In the genomic region with DNA sequence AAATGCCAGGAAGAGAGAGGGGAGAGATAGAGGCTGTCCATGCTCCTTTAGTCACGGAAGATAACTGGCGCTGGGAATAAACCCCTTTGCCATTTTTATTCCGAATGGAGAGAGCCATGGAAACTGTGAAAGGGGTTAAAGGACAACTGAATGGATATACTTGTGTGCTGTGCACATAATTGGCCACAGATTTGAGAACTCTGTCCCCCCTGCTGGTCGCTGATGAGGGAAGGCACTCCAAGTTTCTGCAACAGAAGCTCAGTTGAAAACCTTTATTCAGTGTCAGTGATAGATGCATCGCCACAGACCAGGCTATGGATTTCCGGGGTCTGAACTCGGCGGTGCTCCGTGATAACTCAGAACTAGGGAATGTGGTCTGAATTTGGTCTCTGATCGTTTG, we compare ENCODE assay signal across 25 mouse cellular contexts. TPM values are rescaled to one million over a fixed set of nuclear protein-coding genes. Genes with fewer than 3 reads are reported as not detected.
A peak's percentile ranks its signal among the peaks of the same experiment; 100 is the strongest.
DNase-seq lines count a peak whose midpoint lies in the region; ATAC-seq and TF ChIP-seq lines count a peak whose summit lies in the region.
"Had no signal": no experiment of that assay in that cellular context is flagged by ENCODE, and none has a peak within 500 bp of the region (broad histone marks: within the 10 kb centered on the region; RNA-seq: fewer than 3 reads in every experiment).

No protein-coding gene starts in this region.

- ATAC-seq in liver, embryonic 15.5 days (ENCODE audit: insufficient read depth), result no peak
- no peak for ATAC-seq in Patski
- no peak for ATAC-seq in intestine, embryonic 15.5 days
- ATAC-seq: hindbrain, embryonic 16.5 days had no signal

- 0 out of 2 replicates have a peak, but pooled peaks cover under 1% of the 10 kb centered on the region for H3K36me3 ChIP-seq in liver, embryonic 15.5 days (replicated peaks)
- H3K36me3 ChIP-seq in thymus, adult 2 months (ENCODE audit: control insufficient read depth, insufficient read depth, low read length), result no peaks in the 10 kb centered on the region
- no peaks in the 10 kb centered on the region for H3K36me3 ChIP-seq in macrophage (ENCODE audit: inconsistent target)
- H3K36me3 ChIP-seq in intestine, embryonic 15.5 days, result no peaks in the 10 kb centered on the region
- H3K36me3 ChIP-seq: heart, embryonic 13.5 days had no signal

- no peak for TF ChIP-seq POLR2A in thymus, adult 2 months (IDR thresholded peaks at IDR 0.05; ENCODE audit: control insufficient read depth, extremely low read depth, insufficient read depth, low read length, poor library complexity)

- DNase-seq in liver (no peak), Patski (ENCODE audit: low read depth, low spot score) (no peak)
- no peak for DNase-seq in thymus, adult 2 months
- no peak for DNase-seq in thymus, postnatal 10 days (ENCODE audit: low spot score in 2 of 2)
- no peak for DNase-seq in B cell, adult 2 months
- DNase-seq: adrenal gland, postnatal 36 days; cerebellum, adult 2 months; heart, adult 11 months; kidney, adult 11 months; midbrain, embryonic 14.5 days; right cerebral cortex, postnatal 14 days had no signal

- H3K9me3 ChIP-seq in liver, embryonic 15.5 days (replicated peaks), result no peaks in the 10 kb centered on the region
- H3K9me3 ChIP-seq in intestine, embryonic 15.5 days, result no peaks in the 10 kb centered on the region
- H3K9me3 ChIP-seq: G1E; heart, embryonic 13.5 days had no signal

- 71% methylated on average over 10 of the region's 10 CpGs for WGBS in liver, embryonic 15.5 days (ENCODE audit: insufficient replicate concordance)
- 83% methylated on average over 10 of the region's 10 CpGs for WGBS in thymus, adult 2 months
- WGBS in macrophage (ENCODE audit: missing documents), result 84% methylated on average over 10 of the region's 10 CpGs
- WGBS in intestine, embryonic 15.5 days, result 84% methylated on average over 10 of the region's 10 CpGs

- H3K79me2 ChIP-seq in macrophage (ENCODE audit: inconsistent target), result no peaks in the 10 kb centered on the region

- CTCF ChIA-PET in Patski (lab: Charles Lee), result interaction anchor here (1.0 to 1.8 kb wide), 4 partner anchors 24 to 135 kb away, joined by 3 to 8 read pairs (median 3); no protein-coding TSS in a partner anchor

- in situ Hi-C loops in Patski (cut with MboI; ENCODE audit: low pct_unique_long_range_greater_than_20kb), result loop anchor here (5.0 to 10.0 kb wide), 3 partner anchors 48 to 325 kb away; a partner anchor contains a TSS

- H3K4me1 ChIP-seq in liver, embryonic 15.5 days (replicated peaks), result peaks cover 10% of the 10 kb centered on the region; the same call in 1 of the 2 replicates
- peaks cover 48% of the 10 kb centered on the region for H3K4me1 ChIP-seq in thymus, adult 2 months (replicated peaks; ENCODE audit: control insufficient read depth, insufficient read depth, low read length)
- H3K4me1 ChIP-seq in intestine, embryonic 15.5 days (replicated peaks), result no peaks in the 10 kb centered on the region

- no peak for TF ChIP-seq CTCF in thymus, adult 2 months (IDR thresholded peaks at IDR 0.05; ENCODE audit: borderline replicate concordance, control insufficient read depth, extremely low read depth, insufficient read depth, low read length, poor library complexity)
- TF ChIP-seq CTCF in Patski (IDR thresholded peaks at IDR 0.05), result peak; percentile 55

- POLR2A ChIA-PET in Patski (lab: Charles Lee), result no interaction called here

- no peak overlapping the region for H3K9ac ChIP-seq in liver, embryonic 15.5 days
- no peak overlapping the region for H3K9ac ChIP-seq in intestine, embryonic 15.5 days
- H3K9ac ChIP-seq: heart, embryonic 13.5 days had no signal

- H3K4me2 ChIP-seq in liver, embryonic 15.5 days, result no peak overlapping the region
- no peak overlapping the region for H3K4me2 ChIP-seq in intestine, embryonic 15.5 days (replicated peaks)
- H3K4me2 ChIP-seq: heart, embryonic 13.5 days had no signal

- H3K4me3 ChIP-seq in liver, embryonic 15.5 days (replicated peaks), result no peak overlapping the region
- no peak overlapping the region for H3K4me3 ChIP-seq in thymus, adult 2 months (ENCODE audit: control insufficient read depth, insufficient read depth, low read length)
- H3K4me3 ChIP-seq in macrophage (ENCODE audit: inconsistent target), result no peak overlapping the region
- H3K4me3 ChIP-seq in intestine, embryonic 15.5 days (replicated peaks), result no peak overlapping the region
- H3K4me3 ChIP-seq: heart, embryonic 13.5 days had no signal

- H3K27me3 ChIP-seq in liver, embryonic 15.5 days, result no peaks in the 10 kb centered on the region
- H3K27me3 ChIP-seq in thymus, adult 2 months (ENCODE audit: control insufficient read depth, insufficient read depth, low read length), result no peaks in the 10 kb centered on the region
- H3K27me3 ChIP-seq in Patski, result peaks cover 4% of the 10 kb centered on the region
- H3K27me3 ChIP-seq in intestine, embryonic 15.5 days (replicated peaks), result no peaks in the 10 kb centered on the region

- 0 out of 2 replicates have a peak overlapping the region, but pooled peaks have one; percentile 38 for H3K27ac ChIP-seq in liver, embryonic 15.5 days (replicated peaks)
- H3K27ac ChIP-seq in thymus, adult 2 months (ENCODE audit: control insufficient read depth, insufficient read depth, low read length), result peak overlapping the region; percentile 81
- peak overlapping the region; percentile 46 for H3K27ac ChIP-seq in macrophage
- no peak overlapping the region for H3K27ac ChIP-seq in intestine, embryonic 15.5 days
- H3K27ac ChIP-seq: heart, embryonic 13.5 days had no signal

RNA-seq across cellular contexts. Expression of a gene that starts 11.5 kb away (rescaled TPM):
- polyA plus RNA-seq in liver, embryonic 15.5 days (2015; fragmentation: Nextera tagmentation; extraction: Ambion mirVana), result 0.05 TPM in 1 of 2 replicates, not detected in the other
- polyA plus RNA-seq in thymus, adult 2 months (2012; rRNA removed), result 2.2 and 2.3 TPM in 2 replicates
- not detected for polyA plus RNA-seq in Patski (2021)
- under 1 TPM in 1 of 26 experiments, not detected in 25; 0.76 TPM for total RNA-seq in macrophage (2018; cell fraction: chromatin; rRNA removed)
- total RNA-seq in macrophage (2018; cell fraction: cytosol; rRNA removed), result not detected
- under 1 TPM in 3 of 26 experiments, not detected in 23; 0.39 to 0.60 (median 0.60) TPM for total RNA-seq in macrophage (2018; cell fraction: nucleus; rRNA removed)
- polyA plus RNA-seq in macrophage (2018), result not detected in 3 replicates
- not detected in 2 replicates for polyA plus RNA-seq in intestine, embryonic 15.5 days (2015; fragmentation: Nextera tagmentation; extraction: Ambion mirVana)
- total RNA-seq: gastrocnemius, adult 8-10 months had no signal
- polyA plus RNA-seq: forebrain, embryonic 11.5 days; heart, embryonic 13.5 days; kidney, embryonic 16.5 days had no signal

RNA-seq across cellular contexts. Expression of a gene that starts 12.1 kb away (rescaled TPM):
- not detected in 2 replicates for polyA plus RNA-seq in liver, embryonic 15.5 days (2015; fragmentation: Nextera tagmentation; extraction: Ambion mirVana)
- polyA plus RNA-seq in thymus, adult 2 months (2012; rRNA removed), result not detected in 2 replicates
- polyA plus RNA-seq in Patski (2021) (not detected), macrophage (2018) (not detected in 3 replicates)
- not detected for total RNA-seq in macrophage (2018; cell fraction: chromatin; rRNA removed)
- not detected for total RNA-seq in macrophage (2018; cell fraction: cytosol; rRNA removed)
- total RNA-seq in macrophage (2018; cell fraction: nucleus; rRNA removed), result not detected
- polyA plus RNA-seq in intestine, embryonic 15.5 days (2015; fragmentation: Nextera tagmentation; extraction: Ambion mirVana), result 0.14 TPM in 1 of 2 replicates, not detected in the other
- total RNA-seq: G1E; gastrocnemius, adult 8-10 months; hematopoietic stem cell, adult 5-6 weeks; left cerebral cortex, postnatal 14 days; neutrophil, adult 5-6 weeks had no signal
- polyA plus RNA-seq: cerebellum, adult 2 months; forebrain, embryonic 11.5 days; G1E; heart, embryonic 13.5 days; hindbrain, embryonic 16.5 days; kidney, embryonic 16.5 days; large intestine, adult 2 months; limb, embryonic 14.5 days; midbrain, embryonic 14.5 days had no signal

RNA-seq across cellular contexts. Expression of a gene that starts 23.1 kb away (rescaled TPM):
- polyA plus RNA-seq in liver, embryonic 15.5 days (2015; fragmentation: Nextera tagmentation; extraction: Ambion mirVana), result 40.0 and 41.0 TPM in 2 replicates
- polyA plus RNA-seq in thymus, adult 2 months (2012; rRNA removed), result 25.8 and 26.3 TPM in 2 replicates
- 52.1 TPM for polyA plus RNA-seq in Patski (2021)
- total RNA-seq in macrophage (2018; cell fraction: chromatin; rRNA removed), result 10 to 100 TPM in 15 of 26 experiments, 1 to 10 TPM in 11; 3.7 to 25.0 (median 12.4) TPM
- 10 to 100 TPM; 37.3 to 66.4 (median 51.2) TPM for total RNA-seq in macrophage (2018; cell fraction: cytosol; rRNA removed)
- total RNA-seq in macrophage (2018; cell fraction: nucleus; rRNA removed), result 10 to 100 TPM in 24 of 26 experiments, 1 to 10 TPM in 2; 7.2 to 50.7 (median 26.9) TPM
- polyA plus RNA-seq in macrophage (2018), result 42.8 to 69.1 TPM (median 47.1 TPM) in 3 replicates
- 94.3 and 108 TPM in 2 replicates for polyA plus RNA-seq in intestine, embryonic 15.5 days (2015; fragmentation: Nextera tagmentation; extraction: Ambion mirVana)

RNA-seq across cellular contexts. Expression of a gene that starts 45.5 kb away (rescaled TPM):
- 6.6 and 7.5 TPM in 2 replicates for polyA plus RNA-seq in liver, embryonic 15.5 days (2015; fragmentation: Nextera tagmentation; extraction: Ambion mirVana)
- polyA plus RNA-seq in thymus, adult 2 months (2012; rRNA removed), result 21.1 and 22.4 TPM in 2 replicates
- polyA plus RNA-seq in Patski (2021) (2.9 TPM), macrophage (2018) (2.4 to 3.5 TPM (median 3.3 TPM) in 3 replicates)
- 1 to 10 TPM in 15 of 26 experiments, under 1 TPM in 6, not detected in 5; 0.21 to 5.0 (median 2.1) TPM for total RNA-seq in macrophage (2018; cell fraction: chromatin; rRNA removed)
- total RNA-seq in macrophage (2018; cell fraction: cytosol; rRNA removed), result 1 to 10 TPM; 1.8 to 6.6 (median 3.3) TPM
- total RNA-seq in macrophage (2018; cell fraction: nucleus; rRNA removed), result 1 to 10 TPM in 25 of 26 experiments, under 1 TPM in 1; 0.75 to 7.3 (median 2.1) TPM
- 7.9 and 9.0 TPM in 2 replicates for polyA plus RNA-seq in intestine, embryonic 15.5 days (2015; fragmentation: Nextera tagmentation; extraction: Ambion mirVana)

RNA-seq across cellular contexts. Expression of a gene that starts 49.9 kb away (rescaled TPM):
- 4.3 and 4.6 TPM in 2 replicates for polyA plus RNA-seq in liver, embryonic 15.5 days (2015; fragmentation: Nextera tagmentation; extraction: Ambion mirVana)
- polyA plus RNA-seq in thymus, adult 2 months (2012; rRNA removed), result 8.2 and 11.7 TPM in 2 replicates
- polyA plus RNA-seq in Patski (2021) (23.3 TPM), macrophage (2018) (7.1 to 9.0 TPM (median 7.5 TPM) in 3 replicates)
- total RNA-seq in macrophage (2018; cell fraction: chromatin; rRNA removed), result 10 to 100 TPM in 17 of 26 experiments, 1 to 10 TPM in 9; 1.9 to 34.9 (median 14.9) TPM
- total RNA-seq in macrophage (2018; cell fraction: cytosol; rRNA removed), result 10 to 100 TPM in 19 of 26 experiments, 1 to 10 TPM in 7; 7.2 to 14.5 (median 11.1) TPM
- total RNA-seq in macrophage (2018; cell fraction: nucleus; rRNA removed), result 10 to 100 TPM in 20 of 26 experiments, 1 to 10 TPM in 6; 3.8 to 39.0 (median 14.2) TPM
- 14.0 and 14.9 TPM in 2 replicates for polyA plus RNA-seq in intestine, embryonic 15.5 days (2015; fragmentation: Nextera tagmentation; extraction: Ambion mirVana)
